In the genomic region with DNA sequence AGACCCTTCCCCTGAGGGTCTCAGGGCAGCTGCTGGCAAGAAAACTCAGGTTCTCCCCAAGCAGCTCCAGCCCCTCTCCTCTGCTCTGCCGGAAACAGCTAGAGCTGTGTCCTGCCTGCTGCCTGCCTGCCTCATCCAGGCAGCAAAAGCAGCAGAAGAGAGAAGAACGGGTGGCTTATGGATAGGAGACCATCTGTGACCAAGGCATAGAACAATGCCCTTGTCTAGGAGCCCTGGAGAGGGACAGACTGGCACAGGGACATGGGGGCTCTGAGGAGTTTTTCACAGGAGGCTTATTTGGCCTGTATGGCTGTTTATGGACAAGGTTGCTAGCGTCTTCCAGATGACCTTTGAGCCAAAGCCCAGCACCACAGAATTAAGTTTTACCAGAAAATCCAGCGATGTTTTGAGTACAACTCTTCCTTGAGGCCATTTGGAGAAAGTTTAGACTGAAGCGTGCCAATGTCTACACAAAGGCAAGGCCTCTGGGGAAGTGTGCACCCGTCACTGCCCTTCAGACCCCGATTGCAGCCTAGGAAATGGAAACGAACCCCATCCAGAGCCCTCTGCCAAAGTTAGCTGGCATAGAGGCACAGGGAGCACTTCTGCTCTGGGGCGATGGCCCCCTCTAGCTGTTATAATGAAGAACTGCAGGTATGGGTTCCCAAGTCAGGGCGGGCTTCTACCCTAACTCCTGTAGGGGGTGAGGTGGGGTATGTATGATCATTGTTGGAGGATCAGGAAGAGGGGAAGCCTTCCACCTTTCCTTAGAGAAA, we compare ENCODE assay signal across 9 mouse cellular contexts. TPM values are rescaled to one million over a fixed set of nuclear protein-coding genes. Genes with fewer than 3 reads are reported as not detected.
A peak's percentile ranks its signal among the peaks of the same experiment; 100 is the strongest.
DNase-seq lines count a peak whose midpoint lies in the region; ATAC-seq lines count a peak whose summit lies in the region.
"Had no signal": no experiment of that assay in that cellular context is flagged by ENCODE, and none has a peak within 500 bp of the region (broad histone marks: within the 10 kb centered on the region; RNA-seq: fewer than 3 reads in every experiment).

No protein-coding gene starts in this region.

- no peaks in the 10 kb centered on the region for H3K27me3 ChIP-seq in hindbrain, embryonic 13.5 days
- H3K27me3 ChIP-seq in midbrain, embryonic 13.5 days = no peaks in the 10 kb centered on the region

- no peak overlapping the region for H3K4me3 ChIP-seq in hindbrain, embryonic 13.5 days
- H3K4me3 ChIP-seq in midbrain, embryonic 13.5 days (replicated peaks) = no peak overlapping the region
- H3K4me3 ChIP-seq: erythroblast, embryonic 14.5 days had no signal

- H3K9ac ChIP-seq in hindbrain, embryonic 13.5 days = peak overlapping the region; percentile 43; the same call in 1 of the 2 replicates
- no peak overlapping the region for H3K9ac ChIP-seq in midbrain, embryonic 13.5 days (replicated peaks)

- H3K4me2 ChIP-seq in hindbrain, embryonic 13.5 days = no peak overlapping the region
- H3K4me2 ChIP-seq in midbrain, embryonic 13.5 days (replicated peaks) = no peak overlapping the region

- intact Hi-C loops in left cerebral cortex, postnatal 10 days (cut with DNase I) = no loop called here

- no peaks in the 10 kb centered on the region for H3K9me3 ChIP-seq in hindbrain, embryonic 13.5 days
- no peaks in the 10 kb centered on the region for H3K9me3 ChIP-seq in midbrain, embryonic 13.5 days

- ATAC-seq in hindbrain, embryonic 13.5 days (ENCODE audit: low FRiP score) = peak; percentile 44; the same call in 1 of the 2 replicates
- ATAC-seq in midbrain, embryonic 13.5 days = peak; percentile 66

- DNase-seq in right cerebral cortex, adult 18-20 months = peak; percentile 53
- no peak for DNase-seq in right cerebral cortex, postnatal 4 days
- peak; percentile 62 to 69 for DNase-seq in cerebellum, adult 18-20 months
- peak; percentile 59 for DNase-seq in forelimb bud, embryonic 11.5 days (ENCODE audit: low read depth, low spot score)
- DNase-seq in left cerebral cortex, postnatal 10 days (ENCODE audit: extremely low spot score in 1 of 2, low spot score in 2 of 2) = peak; percentile 62 to 66
- DNase-seq in thymus, postnatal 10 days (ENCODE audit: low spot score in 2 of 2) = peak; percentile 42 to 68

- H3K36me3 ChIP-seq in hindbrain, embryonic 13.5 days = peaks cover 34% of the 10 kb centered on the region
- peaks cover 39% of the 10 kb centered on the region for H3K36me3 ChIP-seq in midbrain, embryonic 13.5 days

- H3K27ac ChIP-seq in hindbrain, embryonic 13.5 days = peak overlapping the region; percentile 78
- peak overlapping the region; percentile 57 for H3K27ac ChIP-seq in midbrain, embryonic 13.5 days

- WGBS in hindbrain, embryonic 13.5 days = 25% methylated on average over 10 of the region's 10 CpGs
- 32% methylated on average over 10 of the region's 10 CpGs for WGBS in midbrain, embryonic 13.5 days

- peaks cover 70% of the 10 kb centered on the region for H3K4me1 ChIP-seq in hindbrain, embryonic 13.5 days (replicated peaks)
- H3K4me1 ChIP-seq in midbrain, embryonic 13.5 days (replicated peaks) = peaks cover 38% of the 10 kb centered on the region

RNA-seq across cellular contexts. Expression of a gene that starts 49.3 kb away (rescaled TPM):
- 29.7 and 31.6 TPM in 2 replicates for polyA plus RNA-seq in hindbrain, embryonic 13.5 days (2015; fragmentation: Nextera tagmentation; extraction: Ambion mirVana)
- total RNA-seq in left cerebral cortex, postnatal 10 days (2021) = 100 to 1,000 TPM; 101 to 108 TPM
- 27.7 and 33.0 TPM in 2 replicates for polyA plus RNA-seq in midbrain, embryonic 13.5 days (2015; fragmentation: Nextera tagmentation; extraction: Ambion mirVana)

RNA-seq across cellular contexts. Expression of a gene that starts 55.5 kb away (rescaled TPM):
- polyA plus RNA-seq in hindbrain, embryonic 13.5 days (2015; fragmentation: Nextera tagmentation; extraction: Ambion mirVana) = 25.0 and 26.3 TPM in 2 replicates
- 10 to 100 TPM; 16.7 to 18.8 TPM for total RNA-seq in left cerebral cortex, postnatal 10 days (2021)
- polyA plus RNA-seq in midbrain, embryonic 13.5 days (2015; fragmentation: Nextera tagmentation; extraction: Ambion mirVana) = 27.7 and 28.6 TPM in 2 replicates

RNA-seq across cellular contexts. Expression of a gene that starts 56.7 kb away (rescaled TPM):
- 310 and 317 TPM in 2 replicates for polyA plus RNA-seq in hindbrain, embryonic 13.5 days (2015; fragmentation: Nextera tagmentation; extraction: Ambion mirVana)
- total RNA-seq in left cerebral cortex, postnatal 10 days (2021) = 100 to 1,000 TPM; 257 to 271 TPM
- 331 and 333 TPM in 2 replicates for polyA plus RNA-seq in midbrain, embryonic 13.5 days (2015; fragmentation: Nextera tagmentation; extraction: Ambion mirVana)
